Mouse (Mus musculus) heart, adult 8-10 months (tissue): ENCODE results near the gene Idh3b. TPM values are rescaled to one million over a fixed set of nuclear protein-coding genes. Genes with fewer than 3 reads are reported as not detected.

Source experiments
- DNase-seq: peaks from one replicate; pipeline ENCODE4 v3.0.0; 2022; ENCODE audit warnings: low spot score
- total RNA-seq, 4 experiments: library from RNA; stranded (reverse); gene quantifications; 2 replicates each; pipeline ENCODE4 v1.2.4; 2022

Idh3b gene
- total RNA-seq = 100 to 1,000 TPM; 719 to 848 (median 777) TPM

- peak; percentile 93 for DNase-seq
These were observed at the start of gene Idh3b for GRCm38 (mm10) chr2:130283854-130284654. TSS of gene Idh3b (minus strand) at chr2:130284547.

- DNase-seq = no peak
These were observed 45.2 kb upstream of the Idh3b start for GRCm38 (mm10) chr2:130329502-130329901.

- DNase-seq = no peak
These were observed 42.7 kb upstream of the Idh3b start for GRCm38 (mm10) chr2:130327057-130327456.

- DNase-seq = no peak
These were observed 18.7 kb upstream of the Idh3b start for GRCm38 (mm10) chr2:130303014-130303413.

- no peak for DNase-seq
These were observed 13.2 kb upstream of the Idh3b start for GRCm38 (mm10) chr2:130297580-130297979.

GRCm38 (mm10) chr2:130296134-130296745 lies 11.9 kb upstream of the Idh3b start:
- no peak for DNase-seq

- DNase-seq = no peak
These were observed 11.2 kb upstream of the Idh3b start for GRCm38 (mm10) chr2:130295331-130296133.

GRCm38 (mm10) chr2:130294936-130295277 lies 10.6 kb upstream of the Idh3b start, which contains the start of gene Ebf4:
TSS of gene Ebf4 (plus strand) at chr2:130295169.
- peak; percentile 37 for DNase-seq

- no peak for DNase-seq
These were observed 10.0 kb upstream of the Idh3b start for GRCm38 (mm10) chr2:130294218-130294935.

- DNase-seq = no peak
These were observed 9.1 kb upstream of the Idh3b start for GRCm38 (mm10) chr2:130293486-130293885.

- no peak for DNase-seq
These were observed 8.7 kb upstream of the Idh3b start for GRCm38 (mm10) chr2:130293009-130293408.

- peak; percentile 69 for DNase-seq
These were observed 7.1 kb upstream of the Idh3b start for GRCm38 (mm10) chr2:130291434-130291833.

- DNase-seq = no peak
These were observed 4.7 kb upstream of the Idh3b start for GRCm38 (mm10) chr2:130289086-130289485.

GRCm38 (mm10) chr2:130280818-130281217 lies 3.5 kb downstream of the Idh3b start:
- DNase-seq = no peak

- no peak for DNase-seq
These were observed 4.1 kb downstream of the Idh3b start for GRCm38 (mm10) chr2:130280224-130280623.

- DNase-seq = no peak
These were observed 4.7 kb downstream of the Idh3b start for GRCm38 (mm10) chr2:130279600-130280091.

GRCm38 (mm10) chr2:130275649-130276048 lies 8.7 kb downstream of the Idh3b start:
- no peak for DNase-seq

- no peak for DNase-seq
These were observed 9.5 kb downstream of the Idh3b start for GRCm38 (mm10) chr2:130274862-130275261.

- peak; percentile 100 for DNase-seq
These were observed 10.0 kb downstream of the Idh3b start, which contains the start of gene Nop56 for GRCm38 (mm10) chr2:130274149-130274861. TSS of gene Nop56 (plus strand) at chr2:130274430.

- no peak for DNase-seq
These were observed 10.6 kb downstream of the Idh3b start for GRCm38 (mm10) chr2:130273732-130274131.

- no peak for DNase-seq
These were observed 16.3 kb downstream of the Idh3b start for GRCm38 (mm10) chr2:130268074-130268473.
